Mouse (Mus musculus) forebrain, embryonic 14.5 days (tissue): ENCODE measurements at regions not wholly inside any gene's neighbourhood (a gene's known extent, or its start where the extent isn't known, plus 50 kb on each side); places are given as distances from the start of the nearest gene placed in this dataset.

Source experiments
- ATAC-seq: fragments of 200-750 bp; cut with Nextera tagmentation; 2 replicates; pipeline ENCODE4 v1.8.0; 2017; ENCODE audit warnings: mild to moderate bottlenecking, moderate library complexity
- DNase-seq: peaks from one replicate; pipeline ENCODE4 v3.0.0-alpha.2; 2015; ENCODE audit warnings: low spot score
- H3K27ac ChIP-seq: fragments of 300-500 bp; sonication (generic); 2 replicates; pipeline ENCODE4 v1.5.1; 2014; ENCODE audit warnings: low read depth, mild to moderate bottlenecking, control low read depth, low read length, moderate library complexity
- H3K27me3 ChIP-seq: fragments of 300-500 bp; sonication (generic); replicated peaks from 2 replicates; pipeline ENCODE4 v1.6.1; 2014; ENCODE audit warnings: low read length, control low read depth, mixed read lengths; ENCODE audit not compliant: control insufficient read depth, insufficient read depth
- H3K36me3 ChIP-seq: fragments of 300-500 bp; sonication (generic); 2 replicates; pipeline ENCODE4 v1.6.1; 2014; ENCODE audit warnings: low read length, control low read depth; ENCODE audit not compliant: control insufficient read depth, insufficient read depth
- H3K4me1 ChIP-seq: fragments of 300-500 bp; sonication (generic); 2 replicates; pipeline ENCODE4 v1.6.1; 2014; ENCODE audit warnings: antibody characterized with exemption, low read length, control low read depth; ENCODE audit not compliant: control insufficient read depth, insufficient read depth
- H3K4me2 ChIP-seq: fragments of 300-500 bp; sonication (generic); 2 replicates; pipeline ENCODE4 v1.6.1; 2014; ENCODE audit warnings: mild to moderate bottlenecking, control low read depth, low read length
- H3K4me3 ChIP-seq: fragments of 300-500 bp; sonication (generic); 2 replicates; pipeline ENCODE4 v1.5.1; 2014; ENCODE audit warnings: low read depth, low read length, control low read depth
- H3K9ac ChIP-seq: fragments of 300-500 bp; sonication (generic); 2 replicates; pipeline ENCODE4 v1.6.1; 2014; ENCODE audit warnings: mild to moderate bottlenecking, low read length, control low read depth, moderate library complexity
- H3K9me3 ChIP-seq: fragments of 300-500 bp; sonication (generic); replicated peaks from 2 replicates; pipeline ENCODE4 v1.6.1; 2016; ENCODE audit warnings: low read length, control low read depth, mixed read lengths; ENCODE audit not compliant: control insufficient read depth
- WGBS: fragments of 180-500 bp; shearing (Covaris S2); extraction: QIAGEN DNeasy Blood & Tissue Kit; methylation state at CpG from one replicate; pipeline ENCODE4 v1.1.7; 2014; 5-methylcytosine and 5-hydroxymethylcytosine counted together

- Histone ChIP-seq H3K4me1 (peaks cover 2% of the 10 kb centered on the region; the same call in 1 of the 2 replicates), H3K9ac (no peak overlapping the region), H3K9me3 (no peaks in the 10 kb centered on the region), H3K27ac (no peak overlapping the region), H3K36me3 (no peaks in the 10 kb centered on the region), H3K27me3 (no peaks in the 10 kb centered on the region), H3K4me2 (no peak overlapping the region; the same call in 1 of the 2 replicates), H3K4me3 (no peak overlapping the region)
- DNase-seq = peak; percentile 4
- no peak for ATAC-seq
- WGBS = 45% methylated on average over 3 of the region's 3 CpGs
Observed at GRCm38 (mm10) chr7:125392536-125392935, 51.9 kb upstream of the Kdm8 start.

- WGBS = under 1% methylated on average over 16 of the region's 16 CpGs
- Histone ChIP-seq H3K4me3 (peak overlapping the region; percentile 25), H3K27ac (peak overlapping the region; percentile 60; the same call in 1 of the 2 replicates), H3K27me3 (no peaks in the 10 kb centered on the region), H3K36me3 (no peaks in the 10 kb centered on the region), H3K9ac (peak overlapping the region; percentile 53), H3K4me1 (peaks cover 2% of the 10 kb centered on the region; the same call in 1 of the 2 replicates), H3K9me3 (no peaks in the 10 kb centered on the region), H3K4me2 (peak overlapping the region; percentile 52)
- ATAC-seq = peak; percentile 65
- DNase-seq = no peak
Observed at GRCm38 (mm10) chr7:125393228-125393627, 51.2 kb upstream of the Kdm8 start.

- DNase-seq = peak; percentile 97
- H3K4me1 ChIP-seq = peaks cover 2% of the 10 kb centered on the region; the same call in 1 of the 2 replicates
- H3K4me3 ChIP-seq = peak overlapping the region; percentile 25
- peak overlapping the region; percentile 53 for H3K9ac ChIP-seq
- no peaks in the 10 kb centered on the region for H3K9me3 ChIP-seq
- peak; percentile 94 for ATAC-seq
- peak overlapping the region; percentile 60; the same call in 1 of the 2 replicates for H3K27ac ChIP-seq
- H3K36me3 ChIP-seq = no peaks in the 10 kb centered on the region
- peak overlapping the region; percentile 52 for H3K4me2 ChIP-seq
- under 1% methylated on average over 33 of the region's 33 CpGs for WGBS
- H3K27me3 ChIP-seq = no peaks in the 10 kb centered on the region
Observed at GRCm38 (mm10) chr7:125393654-125394346, 50.7 kb upstream of the Kdm8 start.
